In the genomic region with DNA sequence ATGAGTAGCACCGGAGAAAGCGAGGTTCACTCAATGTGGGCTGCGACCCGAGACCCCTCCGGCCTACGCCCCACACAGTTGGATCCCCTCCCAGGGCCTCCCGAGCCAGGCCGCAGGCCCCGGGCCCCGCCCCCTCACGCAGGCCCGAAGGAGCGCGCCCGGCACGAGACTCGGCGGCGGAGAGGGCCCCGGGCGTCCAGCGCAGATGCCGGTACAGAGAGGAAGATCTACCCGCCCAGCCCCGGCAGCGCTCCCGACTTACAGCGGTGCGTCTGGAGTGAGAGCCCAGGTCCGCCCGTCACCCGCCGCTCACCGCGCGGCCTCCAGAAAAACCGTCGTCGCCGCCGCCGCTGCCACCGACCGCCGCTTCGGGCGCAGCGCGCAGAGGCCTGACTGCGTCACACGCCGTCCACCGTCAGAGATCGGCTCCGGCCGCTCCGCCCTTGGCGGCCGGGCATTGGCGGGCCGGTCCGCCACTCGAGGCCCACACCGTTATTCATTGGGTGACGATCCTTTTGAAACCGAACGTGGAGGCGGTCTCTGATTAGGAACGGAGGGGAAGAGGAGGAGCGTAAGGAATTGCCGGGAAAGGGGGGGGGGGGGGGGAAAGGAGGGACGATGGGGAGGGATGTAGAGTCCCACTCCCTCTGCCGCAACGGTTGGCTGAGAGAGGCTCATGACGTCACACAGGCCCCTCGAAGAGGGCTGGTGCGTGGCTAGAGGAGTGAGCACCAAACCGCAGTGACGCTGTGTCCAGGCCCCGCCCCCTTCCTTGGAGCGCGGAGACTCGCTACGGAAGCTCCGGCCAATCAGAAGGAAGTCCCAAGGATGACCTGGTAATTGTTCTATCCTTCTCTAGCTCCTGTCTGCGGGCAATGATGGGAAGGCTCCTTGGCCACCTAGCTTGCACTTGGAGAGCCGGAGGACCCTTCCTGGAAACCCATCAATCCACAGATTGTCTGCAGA, we compare ENCODE assay signal across 8 mouse cellular contexts. TPM values are rescaled to one million over a fixed set of nuclear protein-coding genes. Genes with fewer than 3 reads are reported as not detected.
DNase-seq lines count a peak whose midpoint lies in the region; ATAC-seq lines count a peak whose summit lies in the region.

A gene (minus strand): TSS at position 421 of the 966 bp plus-strand sequence.
A gene (plus strand): TSS at position 453 of the 966 bp plus-strand sequence.

- H3K4me1 ChIP-seq in forebrain, embryonic 14.5 days (ENCODE audit: control insufficient read depth, insufficient read depth, low read length) = peaks cover 10% of the 10 kb centered on the region
- peaks cover 15% of the 10 kb centered on the region for H3K4me1 ChIP-seq in neural tube, embryonic 15.5 days

- H3K36me3 ChIP-seq in forebrain, embryonic 14.5 days (ENCODE audit: control insufficient read depth, insufficient read depth, low read length) = no peaks in the 10 kb centered on the region
- no peaks in the 10 kb centered on the region for H3K36me3 ChIP-seq in neural tube, embryonic 15.5 days

- H3K27me3 ChIP-seq in forebrain, embryonic 14.5 days (replicated peaks; ENCODE audit: control insufficient read depth, insufficient read depth, low read length) = no peaks in the 10 kb centered on the region
- no peaks in the 10 kb centered on the region for H3K27me3 ChIP-seq in neural tube, embryonic 15.5 days (replicated peaks)

- H3K9me3 ChIP-seq in forebrain, embryonic 14.5 days (replicated peaks; ENCODE audit: control insufficient read depth, low read length) = no peaks in the 10 kb centered on the region
- no peaks in the 10 kb centered on the region for H3K9me3 ChIP-seq in neural tube, embryonic 15.5 days (replicated peaks)

- H3K4me2 ChIP-seq in forebrain, embryonic 14.5 days (ENCODE audit: low read length) = peak within 1 kb of the TSS; percentile 93
- H3K4me2 ChIP-seq in neural tube, embryonic 15.5 days = peak within 1 kb of the TSS; percentile 66

- peak; percentile 100 for DNase-seq in ES-CJ7 (ENCODE audit: low read depth, low spot score)
- peak; percentile 99 for DNase-seq in cerebellum, adult 11 months
- peak; percentile 100 for DNase-seq in forebrain, embryonic 14.5 days (ENCODE audit: low spot score)
- DNase-seq in heart, postnatal 14 days = peak; percentile 98 to 99
- peak; percentile 99 for DNase-seq in layer of hippocampus, adult 11-12 months (ENCODE audit: low spot score)
- DNase-seq in lung, adult 18-20 months = peak; percentile 99 to 100
- peak; percentile 98 for DNase-seq in testis, postnatal 14 days (ENCODE audit: low spot score)

- peak within 1 kb of the TSS; percentile 85 for H3K9ac ChIP-seq in forebrain, embryonic 14.5 days (ENCODE audit: low read length)
- peak within 1 kb of the TSS; percentile 86 for H3K9ac ChIP-seq in neural tube, embryonic 15.5 days (replicated peaks)

- WGBS in forebrain, embryonic 14.5 days = under 1% methylated on average over 69 of the region's 87 CpGs
- under 1% methylated on average over 85 of the region's 87 CpGs for WGBS in neural tube, embryonic 15.5 days

- H3K27ac ChIP-seq in forebrain, embryonic 14.5 days (ENCODE audit: low read depth, low read length) = peak within 1 kb of the TSS; percentile 94
- H3K27ac ChIP-seq in neural tube, embryonic 15.5 days (replicated peaks) = peak within 1 kb of the TSS; percentile 98

- H3K4me3 ChIP-seq in forebrain, embryonic 14.5 days (ENCODE audit: low read depth, low read length) = peak within 1 kb of the TSS; percentile 86
- peak within 1 kb of the TSS; percentile 87 for H3K4me3 ChIP-seq in neural tube, embryonic 15.5 days (replicated peaks)

- peak; percentile 98 for ATAC-seq in forebrain, embryonic 14.5 days
- ATAC-seq in neural tube, embryonic 15.5 days (ENCODE audit: low FRiP score) = peak; percentile 98

- intact Hi-C loops in heart, postnatal 14 days (cut with DNase I) = loop anchor here (2.0 kb wide), 1 partner anchor 39 kb away; no protein-coding TSS in a partner anchor

RNA-seq across cellular contexts. Expression of the first gene that starts in this region (rescaled TPM):
- polyA plus RNA-seq in forebrain, embryonic 14.5 days (2014; fragmentation: Nextera tagmentation; extraction: Ambion mirVana) = 21.6 and 26.2 TPM in 2 replicates
- total RNA-seq in heart, postnatal 14 days (2021) = 10 to 100 TPM; 31.9 to 34.2 TPM
- 18.1 and 21.2 TPM in 2 replicates for polyA plus RNA-seq in neural tube, embryonic 15.5 days (2015; fragmentation: Nextera tagmentation; extraction: Ambion mirVana)

RNA-seq across cellular contexts. Expression of the second gene that starts in this region (rescaled TPM):
- polyA plus RNA-seq in forebrain, embryonic 14.5 days (2014; fragmentation: Nextera tagmentation; extraction: Ambion mirVana) = 53.3 and 54.1 TPM in 2 replicates
- 10 to 100 TPM; 54.4 to 55.7 TPM for total RNA-seq in heart, postnatal 14 days (2021)
- 57.0 and 62.9 TPM in 2 replicates for polyA plus RNA-seq in neural tube, embryonic 15.5 days (2015; fragmentation: Nextera tagmentation; extraction: Ambion mirVana)

Comparison
In these comparisons a context has a peak if more than half of its experiments do, and no peak if none do; other contexts are left out.
1. Peak in every context shown above with its lines: DNase-seq, ATAC-seq, H3K4me3 ChIP-seq and H3K27ac ChIP-seq.